Mouse (Mus musculus) heart, postnatal 14 days (tissue): ENCODE measurements around the gene Trappc13. TPM values are rescaled to one million over a fixed set of nuclear protein-coding genes. Genes with fewer than 3 reads are reported as not detected.

Experiments used
- DNase-seq, 2 experiments: peaks; one replicate each; pipeline ENCODE4 v3.0.0; 2021 to 2022
- intact Hi-C: fragments of 180-260 bp; cut with DNase I; formaldehyde crosslinking; loops from one replicate; pipeline ENCODE4 v1.15.1; 2025
- total RNA-seq, 2 experiments: library from RNA; stranded (reverse); gene quantifications; 2 replicates each; pipeline ENCODE4 v1.2.3; 2021

Trappc13 gene
- total RNA-seq, 2 experiments from 2014 or later, result 32.9 to 36.9 TPM

GRCm38 (mm10) chr13:104123662-104124381, 54.4 kb downstream of the Trappc13 start:
- intact Hi-C loops, result no loop called here
- no peak for DNase-seq

GRCm38 (mm10) chr13:104122078-104122840, 56.0 kb downstream of the Trappc13 start:
- DNase-seq, result no peak
- intact Hi-C loops, result no loop called here

GRCm38 (mm10) chr13:104114827-104115226, 63.4 kb downstream of the Trappc13 start:
- intact Hi-C loops, result no loop called here
- DNase-seq, result no peak

DNA sequence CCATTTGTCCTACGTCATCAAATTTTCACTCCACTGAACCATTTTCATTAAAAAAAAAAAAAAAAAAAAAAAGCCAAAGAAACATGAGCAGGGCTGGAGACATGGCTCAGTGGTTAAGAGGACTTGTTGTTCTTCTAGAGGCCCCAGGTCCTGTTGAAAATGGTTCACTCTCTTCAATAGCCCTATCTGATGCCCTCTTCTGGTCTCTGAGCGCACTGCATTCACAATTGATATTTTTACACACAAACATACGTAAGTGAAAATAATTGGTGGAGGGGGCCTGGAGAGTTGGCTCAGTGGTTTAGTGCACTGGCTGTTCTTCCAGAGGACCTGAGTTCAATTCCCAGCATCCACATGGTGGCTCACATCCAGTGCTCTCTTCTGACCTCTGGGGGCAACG, 64.5 kb downstream of the Trappc13 start:
- no peak for DNase-seq
- intact Hi-C loops, result no loop called here

- no peak for DNase-seq
- intact Hi-C loops, result no loop called here
Measured at GRCm38 (mm10) chr13:104112266-104112900, 65.9 kb downstream of the Trappc13 start.

DNA sequence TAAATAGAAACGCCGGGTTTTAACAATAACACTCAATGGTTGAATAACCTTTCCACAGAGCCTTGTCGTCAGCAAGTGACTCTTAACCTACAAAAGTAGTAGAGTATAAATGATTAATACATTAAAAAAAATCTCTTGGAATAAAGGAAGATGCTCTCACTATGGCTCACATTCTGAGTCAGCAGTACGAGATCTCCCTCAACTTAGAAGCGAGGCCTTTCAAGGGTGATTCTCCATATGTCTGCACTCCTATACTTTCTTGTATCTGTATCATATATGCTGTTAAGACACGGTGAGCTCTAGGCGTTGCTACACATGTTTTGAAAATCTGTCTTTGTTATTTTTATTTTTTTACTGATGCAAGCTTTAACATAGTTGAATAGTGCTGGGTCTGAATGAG, 67.7 kb downstream of the Trappc13 start:
- no peak for DNase-seq
- intact Hi-C loops, result no loop called here

DNA sequence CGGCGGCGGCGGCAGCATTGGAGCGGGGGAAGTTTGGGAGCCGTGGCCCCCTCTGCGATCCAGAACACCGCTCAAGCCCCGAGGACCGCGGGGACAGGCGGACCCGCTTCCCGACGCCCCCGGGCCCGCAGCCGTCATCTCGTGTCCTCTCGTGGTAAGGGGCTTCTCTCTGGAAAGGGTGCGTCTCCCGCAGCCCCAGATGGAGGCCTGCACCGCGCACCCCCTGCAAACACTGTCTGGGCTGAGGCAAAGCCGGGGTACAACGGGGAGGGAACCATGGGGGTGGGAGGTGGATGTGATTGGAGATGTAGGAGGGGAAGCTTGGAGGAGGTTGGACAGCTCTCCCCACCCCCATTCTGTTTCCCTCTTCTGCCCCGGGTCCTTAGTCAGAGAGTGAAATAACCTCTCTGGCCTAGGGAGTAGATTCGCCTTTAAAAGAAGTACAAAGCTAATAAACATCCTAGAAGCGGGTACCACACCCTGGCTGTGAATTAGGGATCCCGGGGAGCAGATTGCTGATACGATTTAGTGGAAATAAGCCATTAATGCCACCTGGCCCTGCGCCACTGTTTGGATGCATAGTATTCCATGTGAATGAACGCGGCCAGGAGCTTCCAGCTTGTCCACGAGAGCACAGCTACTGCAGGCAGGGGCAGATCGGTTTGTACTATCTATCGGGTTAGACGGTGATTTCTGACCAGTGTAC, 68.3 kb downstream of the Trappc13 start:
- peak; percentile 22 to 28 for DNase-seq
- intact Hi-C loops, result loop anchor here (5.0 kb wide), 1 partner anchor 188 kb away; the partner anchor contains the start of gene Erbin

DNA sequence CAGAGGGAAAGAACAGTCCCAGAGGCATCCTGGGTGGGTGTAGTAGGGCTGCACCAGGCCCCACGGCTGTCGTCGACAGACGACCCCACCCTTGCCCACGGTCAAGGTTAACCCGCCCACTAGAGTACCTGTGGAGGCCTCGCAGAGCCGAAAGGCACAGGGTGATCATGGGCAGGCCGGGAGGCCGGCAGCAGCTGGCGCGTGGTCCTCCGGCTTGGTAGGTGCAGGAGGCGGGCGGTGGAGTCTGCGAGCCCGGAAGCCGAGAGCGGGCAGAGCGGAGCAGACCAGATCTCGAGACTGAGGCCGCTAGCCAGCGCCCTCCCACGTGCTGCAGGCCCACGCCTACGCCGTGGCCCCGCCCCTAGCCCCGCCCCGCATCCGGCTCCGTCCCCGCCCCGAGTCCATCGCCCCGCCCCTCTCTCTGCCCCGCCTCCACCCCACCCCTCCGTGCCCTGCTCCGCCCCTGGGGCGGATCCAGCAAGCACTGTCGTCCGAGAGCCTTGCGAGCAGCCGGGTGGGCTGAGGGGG, 68.9 kb downstream of the Trappc13 start, which contains the start of the genes Nln and Sgtb:
Nln (minus strand) TSS at position 327 of the 528 bp plus-strand sequence.
Sgtb (plus strand) TSS at position 454 of the 528 bp plus-strand sequence.
- DNase-seq, result peak; percentile 83 to 88
- intact Hi-C loops, result loop anchor here (5.0 kb wide), 1 partner anchor 187 kb away; the partner anchor contains the start of gene Erbin

GRCm38 (mm10) chr13:104108651-104109287, 69.5 kb downstream of the Trappc13 start:
- intact Hi-C loops, result loop anchor here (5.0 kb wide), 1 partner anchor 186 kb away; the partner anchor contains the start of gene Erbin
- DNase-seq, result peak in 1 of 2 experiments; percentile 13

GRCm38 (mm10) chr13:104101606-104102235, 76.5 kb downstream of the Trappc13 start:
- no peak for DNase-seq
- intact Hi-C loops, result no loop called here

GRCm38 (mm10) chr13:104100416-104100815, 77.9 kb downstream of the Trappc13 start:
- DNase-seq, result no peak
- intact Hi-C loops, result no loop called here

DNA sequence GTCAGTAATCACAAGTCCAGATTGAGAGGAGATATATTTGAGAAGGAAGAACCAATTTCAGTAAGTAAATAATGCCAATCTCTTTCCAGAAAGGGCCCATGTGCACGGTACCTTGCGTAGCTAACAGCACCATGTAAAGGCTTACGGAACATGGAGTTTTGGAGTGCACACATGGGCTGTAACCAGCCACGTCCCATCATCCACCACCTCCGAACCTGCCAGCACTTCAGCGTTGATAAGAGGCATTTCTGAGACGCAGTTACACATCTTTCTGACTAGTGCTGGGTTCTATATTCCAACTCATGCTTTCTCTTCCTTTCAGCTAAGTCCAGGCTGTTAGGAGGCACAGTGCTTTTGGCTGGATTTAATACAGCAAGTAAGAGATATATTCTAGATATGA, 81.1 kb downstream of the Trappc13 start:
- intact Hi-C loops, result no loop called here
- DNase-seq, result peak in 1 of 2 experiments; percentile 18

DNA sequence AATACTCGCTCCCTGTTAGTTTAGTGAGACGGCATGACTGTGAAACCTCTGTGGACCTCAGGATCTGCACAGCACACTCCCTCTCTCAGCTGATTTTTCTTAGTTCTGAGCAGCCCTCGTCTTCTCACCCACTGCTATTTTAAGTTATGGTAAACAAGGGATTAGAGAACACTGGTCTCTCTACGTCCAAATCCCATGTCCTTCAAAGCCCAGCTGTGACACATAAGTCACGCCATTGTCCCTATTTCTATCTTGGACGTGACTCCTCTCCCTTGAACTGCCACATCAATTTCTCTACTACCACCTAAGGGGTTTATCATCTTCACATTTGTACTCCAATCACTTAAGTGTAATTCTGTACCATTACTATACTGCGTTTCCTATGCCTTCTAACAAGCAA, 82.3 kb downstream of the Trappc13 start:
- no peak for DNase-seq
- intact Hi-C loops, result no loop called here

DNA sequence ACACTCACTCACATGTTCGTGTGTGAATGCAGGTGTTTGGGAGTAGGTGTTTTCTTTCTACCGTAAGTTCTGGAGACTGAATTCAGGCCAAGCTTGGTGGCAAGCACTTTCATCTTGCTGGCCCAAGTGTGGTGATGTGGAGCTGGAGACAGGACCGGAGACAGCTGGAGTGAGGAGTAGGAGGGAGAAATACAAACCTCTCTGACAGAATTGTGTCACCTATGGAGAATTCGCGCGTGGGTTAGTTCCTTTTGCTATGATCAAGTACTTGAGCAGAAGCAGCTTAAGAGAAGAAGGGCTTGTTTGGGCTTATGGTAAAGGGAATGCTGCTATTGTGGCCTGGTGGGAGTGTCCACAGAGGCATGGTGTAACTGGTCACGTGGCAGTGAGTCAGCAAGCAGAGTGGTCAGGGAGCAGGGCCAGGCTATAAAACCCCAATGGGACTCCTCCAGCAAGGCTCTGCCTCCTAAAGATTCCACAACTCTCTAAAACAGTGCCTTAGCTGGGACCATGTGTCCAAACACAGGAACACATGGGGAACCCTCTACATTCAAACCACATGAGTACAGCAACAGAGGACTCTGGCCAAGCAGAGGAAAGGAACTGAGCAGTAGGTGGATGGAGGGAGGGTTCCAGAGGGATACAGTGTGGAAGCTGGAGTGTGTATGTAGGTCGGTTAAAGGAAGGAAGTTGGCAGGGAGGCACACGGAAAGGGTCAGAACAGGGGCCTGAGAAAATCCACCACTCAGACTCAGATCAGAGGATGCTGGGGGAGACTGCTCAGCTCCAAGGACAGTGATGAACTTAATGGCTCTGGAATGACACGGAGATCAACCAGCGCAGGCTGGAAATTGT, 83.5 kb downstream of the Trappc13 start:
- DNase-seq, result peak in 1 of 2 experiments; percentile 18

More for the DNA sequence above, 83.5 kb downstream of the Trappc13 start:
- intact Hi-C loops, result loop anchor here (5.0 kb wide), 1 partner anchor 657 kb away; no protein-coding TSS in a partner anchor
